Mouse (Mus musculus): ENCODE measurements around the gene Ripk4.

- no peak for TF ChIP-seq EP300 (IDR thresholded peaks at IDR 0.05; ENCODE audit: low read depth)
- no peak for TF ChIP-seq CTCF (IDR thresholded peaks at IDR 0.05; ENCODE audit: low read depth)
These were observed 51.5 kb downstream of the Ripk4 start for GRCm38 (mm10) chr16:97712129-97712528.
